Mouse (Mus musculus) midbrain, embryonic 11.5 days (tissue): ENCODE results near the gene Micu2. TPM values are rescaled to one million over a fixed set of nuclear protein-coding genes. Genes with fewer than 3 reads are reported as not detected.
A peak's percentile ranks its signal among the peaks of the same experiment; 100 is the strongest.

Experiments
- ATAC-seq: fragments of 200-750 bp; cut with Nextera tagmentation; 2 replicates; pipeline ENCODE4 v1.8.0; 2017; ENCODE audit warnings: moderate TSS enrichment, moderate library complexity; ENCODE audit not compliant: low FRiP score
- DNase-seq: peaks from one replicate; pipeline ENCODE4 v3.0.0; 2015; ENCODE audit warnings: low spot score; ENCODE audit errors: missing footprints
- H3K27ac ChIP-seq: fragments of 300-500 bp; sonication (generic); 2 replicates; pipeline ENCODE4 v1.5.1; 2014; ENCODE audit warnings: low read depth, low read length
- H3K27me3 ChIP-seq: fragments of 300-500 bp; sonication (generic); 2 replicates; pipeline ENCODE4 v1.6.1; 2014; ENCODE audit warnings: mild to moderate bottlenecking, low read length, moderate library complexity, mixed read lengths; ENCODE audit not compliant: control insufficient read depth, insufficient read depth
- H3K36me3 ChIP-seq: fragments of 300-500 bp; sonication (generic); 2 replicates; pipeline ENCODE4 v1.6.1; 2014; ENCODE audit warnings: mild to moderate bottlenecking, low read length, moderate library complexity, mixed read lengths; ENCODE audit not compliant: control insufficient read depth, insufficient read depth
- H3K4me1 ChIP-seq: fragments of 300-500 bp; sonication (generic); 2 replicates; pipeline ENCODE4 v1.6.1; 2014; ENCODE audit warnings: low read length; ENCODE audit not compliant: control insufficient read depth, insufficient read depth
- H3K4me2 ChIP-seq: fragments of 300-500 bp; sonication (generic); 2 replicates; pipeline ENCODE4 v1.6.1; 2014; ENCODE audit warnings: mild to moderate bottlenecking, moderate library complexity
- H3K4me3 ChIP-seq: fragments of 300-500 bp; sonication (generic); 2 replicates; pipeline ENCODE4 v1.5.1; 2014; ENCODE audit warnings: low read depth, low read length
- H3K9ac ChIP-seq: fragments of 300-500 bp; sonication (generic); 2 replicates; pipeline ENCODE4 v1.6.1; 2014; ENCODE audit warnings: low read length
- H3K9me3 ChIP-seq: fragments of 300-500 bp; sonication (generic); 2 replicates; pipeline ENCODE4 v1.6.1; 2016; ENCODE audit warnings: low read length; ENCODE audit not compliant: control insufficient read depth
- WGBS: fragments of 180-500 bp; shearing (Covaris S2); extraction: QIAGEN DNeasy Blood & Tissue Kit; methylation state at CpG from one replicate; pipeline ENCODE4 v1.1.7; 2014; 5-methylcytosine and 5-hydroxymethylcytosine counted together
- polyA plus RNA-seq: library from polyadenylated mRNA; unstranded; fragments of >200 nt; fragmentation: Nextera tagmentation; extraction: Ambion mirVana; gene quantifications from 2 replicates; pipeline ENCODE4 v1.2.1, GENCODE M21; 2014

Gene Micu2
- polyA plus RNA-seq, 1 experiment from 2014 or later = 54.5 TPM

- Histone ChIP-seq H3K27me3 (no peaks in the 10 kb centered on the region; the same call in 1 of the 2 replicates), H3K4me2 (no peak overlapping the region), H3K36me3 (no peaks in the 10 kb centered on the region), H3K4me3 (no peak overlapping the region), H3K27ac (no peak overlapping the region), H3K4me1 (peaks cover 4% of the 10 kb centered on the region; the same call in 1 of the 2 replicates), H3K9me3 (no peaks in the 10 kb centered on the region), H3K9ac (no peak overlapping the region)
- 97% methylated on average over 3 of the region's 3 CpGs for WGBS
- no peak for ATAC-seq
- no peak for DNase-seq
Measured at GRCm38 (mm10) chr14:57996210-57996609, 2.9 kb downstream of the Micu2 start.

- Histone ChIP-seq H3K27ac (no peak overlapping the region), H3K4me2 (no peak overlapping the region), H3K4me3 (no peak overlapping the region), H3K9me3 (no peaks in the 10 kb centered on the region), H3K9ac (no peak overlapping the region), H3K27me3 (no peaks in the 10 kb centered on the region), H3K4me1 (no peaks in the 10 kb centered on the region), H3K36me3 (no peaks in the 10 kb centered on the region)
- DNase-seq (no peak), ATAC-seq (no peak)
Measured at GRCm38 (mm10) chr14:57991761-57992160, 7.3 kb downstream of the Micu2 start.

GRCm38 (mm10) chr14:57989162-57989561 lies 9.9 kb downstream of the Micu2 start:
- no peak overlapping the region for H3K4me2 ChIP-seq
- H3K9ac ChIP-seq = no peak overlapping the region
- 97% methylated on average over 2 of the region's 2 CpGs for WGBS
- H3K27ac ChIP-seq = no peak overlapping the region
- no peak overlapping the region for H3K4me3 ChIP-seq
- no peaks in the 10 kb centered on the region for H3K4me1 ChIP-seq
- no peak for ATAC-seq
- DNase-seq = no peak
- no peaks in the 10 kb centered on the region for H3K36me3 ChIP-seq
- H3K9me3 ChIP-seq = no peaks in the 10 kb centered on the region
- H3K27me3 ChIP-seq = no peaks in the 10 kb centered on the region

GRCm38 (mm10) chr14:57985780-57986179 lies 13.3 kb downstream of the Micu2 start:
- Histone ChIP-seq H3K9me3 (no peaks in the 10 kb centered on the region), H3K4me1 (peaks cover 10% of the 10 kb centered on the region; the same call in 1 of the 2 replicates), H3K9ac (no peak overlapping the region), H3K36me3 (no peaks in the 10 kb centered on the region), H3K4me2 (no peak overlapping the region), H3K4me3 (no peak overlapping the region), H3K27ac (no peak overlapping the region), H3K27me3 (no peaks in the 10 kb centered on the region)
- WGBS = 80% methylated on average over 2 of the region's 2 CpGs
- ATAC-seq (no peak), DNase-seq (no peak)

- ATAC-seq (no peak), DNase-seq (peak; percentile 85)
- Histone ChIP-seq H3K27me3 (no peaks in the 10 kb centered on the region), H3K9ac (peak overlapping the region; percentile 24; the same call in 1 of the 2 replicates), H3K9me3 (no peaks in the 10 kb centered on the region), H3K4me2 (peak overlapping the region; percentile 20), H3K4me3 (no peak overlapping the region), H3K36me3 (no peaks in the 10 kb centered on the region), H3K27ac (no peak overlapping the region), H3K4me1 (peaks cover 10% of the 10 kb centered on the region; the same call in 1 of the 2 replicates)
- WGBS = 9% methylated on average over 7 of the region's 7 CpGs
Measured at GRCm38 (mm10) chr14:57982450-57982849, 16.6 kb downstream of the Micu2 start.

- peak overlapping the region; percentile 20 for H3K4me2 ChIP-seq
- peak overlapping the region; percentile 53 for H3K9ac ChIP-seq
- H3K4me1 ChIP-seq = peaks cover 10% of the 10 kb centered on the region; the same call in 1 of the 2 replicates
- ATAC-seq (peak; percentile 82), DNase-seq (peak; percentile 88)
- H3K9me3 ChIP-seq = no peaks in the 10 kb centered on the region
- 24% methylated on average over 14 of the region's 14 CpGs for WGBS
- no peak overlapping the region for H3K27ac ChIP-seq
- H3K36me3 ChIP-seq = no peaks in the 10 kb centered on the region
- no peaks in the 10 kb centered on the region for H3K27me3 ChIP-seq
- no peak overlapping the region for H3K4me3 ChIP-seq
Measured at GRCm38 (mm10) chr14:57981720-57982418, 17.2 kb downstream of the Micu2 start.

GRCm38 (mm10) chr14:57980776-57981175 lies 18.3 kb downstream of the Micu2 start:
- Histone ChIP-seq H3K4me3 (no peak overlapping the region), H3K9ac (no peak overlapping the region), H3K36me3 (no peaks in the 10 kb centered on the region), H3K27me3 (no peaks in the 10 kb centered on the region), H3K4me1 (peaks cover 10% of the 10 kb centered on the region; the same call in 1 of the 2 replicates), H3K9me3 (no peaks in the 10 kb centered on the region), H3K27ac (no peak overlapping the region), H3K4me2 (no peak overlapping the region)
- WGBS = 80% methylated on average over 8 of the region's 8 CpGs
- ATAC-seq (no peak), DNase-seq (no peak)

GRCm38 (mm10) chr14:57980179-57980578 lies 18.9 kb downstream of the Micu2 start:
- no peak overlapping the region for H3K9ac ChIP-seq
- ATAC-seq = no peak
- H3K36me3 ChIP-seq = no peaks in the 10 kb centered on the region
- H3K4me3 ChIP-seq = no peak overlapping the region
- no peaks in the 10 kb centered on the region for H3K27me3 ChIP-seq
- H3K4me1 ChIP-seq = peaks cover 10% of the 10 kb centered on the region; the same call in 1 of the 2 replicates
- H3K9me3 ChIP-seq = no peaks in the 10 kb centered on the region
- H3K4me2 ChIP-seq = no peak overlapping the region
- no peak for DNase-seq
- no peak overlapping the region for H3K27ac ChIP-seq
- WGBS = 41% methylated on average over 3 of the region's 3 CpGs

- Histone ChIP-seq H3K4me1 (peaks cover 10% of the 10 kb centered on the region; the same call in 1 of the 2 replicates), H3K4me3 (no peak overlapping the region), H3K27me3 (no peaks in the 10 kb centered on the region), H3K9ac (no peak overlapping the region), H3K36me3 (no peaks in the 10 kb centered on the region), H3K4me2 (no peak overlapping the region), H3K9me3 (no peaks in the 10 kb centered on the region), H3K27ac (no peak overlapping the region)
- ATAC-seq = no peak
- 48% methylated on average over 5 of the region's 5 CpGs for WGBS
- DNase-seq = no peak
Measured at GRCm38 (mm10) chr14:57978144-57978543, 20.9 kb downstream of the Micu2 start.
